Mouse (Mus musculus) thymus, postnatal 0 days (tissue): ENCODE measurements at regions not wholly inside any gene's neighbourhood (a gene's known extent, or its start where the extent isn't known, plus 50 kb on each side); places are given as distances from the start of the nearest gene placed in this dataset.

ENCODE experiments used
- DNase-seq: peaks from one replicate; pipeline ENCODE4 v3.0.0-alpha.2; 2015; ENCODE audit warnings: low spot score

- DNase-seq: no peak
These were observed 416.6 kb downstream of the Adra2a start for GRCm38 (mm10) chr19:54460426-54461170.

DNA sequence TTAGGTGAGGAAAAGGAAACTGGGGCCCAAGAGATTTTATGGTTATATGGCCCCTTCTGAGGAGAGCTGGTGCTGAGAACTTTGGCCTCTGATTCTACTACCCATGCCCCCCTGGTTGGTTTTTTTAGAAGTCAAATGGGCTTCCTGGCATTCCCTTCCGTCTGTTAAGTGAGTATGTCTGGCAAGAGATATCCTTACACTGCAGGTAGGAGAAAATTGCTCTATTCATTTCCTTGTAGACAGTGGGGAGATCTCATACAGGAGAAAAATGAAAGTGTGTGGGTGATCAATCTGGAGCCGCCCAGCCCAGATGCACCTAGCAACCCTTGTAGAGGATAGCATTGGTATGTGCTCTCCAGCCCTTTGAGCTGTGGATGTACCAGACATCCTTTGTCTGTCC lies 418.5 kb downstream of the Adra2a start:
- no peak for DNase-seq

- DNase-seq: no peak
These were observed 426.1 kb downstream of the Adra2a start for GRCm38 (mm10) chr19:54470034-54470433.

DNA sequence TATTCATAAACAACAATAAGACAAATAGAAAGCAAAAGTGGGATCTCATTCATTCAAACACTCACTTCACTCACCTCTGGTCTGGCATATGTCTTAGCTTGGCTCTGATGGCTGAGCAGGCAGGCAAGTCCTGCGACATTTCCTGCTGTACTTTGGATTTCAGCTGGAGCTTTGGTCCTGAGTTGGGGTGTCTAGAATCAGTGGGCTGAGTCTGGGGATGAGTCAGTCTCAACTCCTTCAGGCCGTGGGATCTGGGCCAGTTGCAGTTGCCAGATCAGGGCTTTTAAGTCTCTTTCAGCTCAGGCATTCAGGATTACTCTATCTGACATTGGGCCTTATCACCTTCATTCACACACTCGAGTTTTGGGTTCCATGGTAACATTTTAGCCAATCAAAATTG lies 454.1 kb downstream of the Adra2a start:
- DNase-seq: no peak

- DNase-seq: no peak
These were observed 489.9 kb downstream of the Adra2a start for GRCm38 (mm10) chr19:54533858-54534257.

- no peak for DNase-seq
These were observed 511.4 kb downstream of the Adra2a start for GRCm38 (mm10) chr19:54555351-54555750.

DNA sequence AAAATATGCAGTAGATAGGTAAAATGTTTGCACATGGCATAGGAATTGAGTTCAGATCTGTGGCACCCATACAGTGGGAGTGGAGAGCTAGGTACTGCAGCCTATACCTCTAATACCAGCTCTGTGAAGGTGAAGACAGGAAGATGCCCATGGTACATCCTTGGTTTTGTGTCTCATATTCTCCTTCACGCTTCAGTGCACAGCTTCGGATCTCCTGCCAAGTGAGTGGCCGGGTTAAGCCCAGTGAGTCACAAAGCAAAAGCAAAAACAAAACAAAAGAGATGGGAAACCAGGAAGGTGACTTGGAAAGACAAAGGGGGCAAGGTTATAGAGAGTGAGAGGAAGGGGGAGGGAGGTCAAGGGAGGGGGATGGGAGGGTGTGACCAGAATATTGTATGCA lies 514.0 kb downstream of the Adra2a start:
- DNase-seq: no peak

DNA sequence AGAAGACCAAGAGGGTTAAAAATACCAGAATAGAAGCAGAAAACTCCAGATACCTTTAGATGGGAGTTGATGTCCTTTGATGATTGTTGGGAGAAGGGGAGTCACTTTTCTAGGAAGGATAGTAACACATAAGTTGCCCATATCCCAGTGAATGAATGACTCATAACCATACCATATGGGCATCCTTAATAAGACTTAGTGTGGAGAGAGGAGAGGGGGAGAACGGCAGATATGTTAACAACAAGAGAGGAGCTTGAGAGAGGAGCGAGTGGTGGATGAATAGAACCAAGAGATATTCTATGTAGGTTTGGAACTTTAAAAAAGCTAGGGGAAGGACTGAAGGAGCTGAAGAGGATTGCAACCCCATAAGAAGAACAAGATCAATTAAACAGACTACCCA lies 539.6 kb downstream of the Adra2a start:
- no peak for DNase-seq

GRCm38 (mm10) chr19:54584687-54585237 lies 540.8 kb downstream of the Adra2a start:
- no peak for DNase-seq

DNA sequence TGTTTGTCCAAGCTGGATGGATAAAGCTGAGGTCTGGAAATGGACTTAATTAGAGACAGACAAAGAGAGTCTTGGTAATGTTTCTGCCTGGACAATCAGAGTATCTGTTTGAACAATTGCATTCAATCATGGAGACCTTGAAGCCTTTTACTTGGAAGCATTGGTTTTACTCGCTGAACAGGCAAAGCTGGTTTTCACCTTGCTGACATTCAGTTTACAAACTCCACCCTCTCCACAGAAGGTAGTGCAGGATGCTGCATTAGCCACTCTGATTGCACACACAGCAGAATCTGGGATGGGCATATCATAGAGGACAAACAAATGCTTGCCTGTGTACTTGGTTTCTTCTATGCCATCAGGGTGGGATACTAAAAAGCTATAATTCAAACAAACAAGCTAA lies 541.4 kb downstream of the Adra2a start:
- DNase-seq: no peak

GRCm38 (mm10) chr19:54603345-54603744 lies 523.7 kb downstream of the Gpam start:
- DNase-seq: no peak

DNA sequence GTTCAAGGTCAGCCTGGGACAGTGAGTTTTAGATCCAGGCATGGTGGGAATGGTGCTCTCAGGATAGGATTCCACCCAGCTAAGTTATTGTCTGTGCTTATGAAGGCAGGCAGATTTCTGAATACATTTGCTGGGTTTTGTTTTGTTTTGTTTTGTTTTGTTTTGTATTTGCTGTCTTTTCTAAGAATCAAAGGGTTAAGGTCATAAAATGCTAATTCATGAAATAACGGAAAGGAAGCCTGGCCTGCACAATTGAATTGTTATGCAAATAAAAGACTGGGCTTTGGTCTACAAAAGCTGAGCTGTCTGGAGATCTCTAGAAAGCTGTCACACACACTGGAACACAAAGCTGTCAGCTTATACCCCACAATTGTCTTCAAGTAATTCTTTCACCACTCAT lies 521.7 kb downstream of the Gpam start:
- DNase-seq: no peak

DNA sequence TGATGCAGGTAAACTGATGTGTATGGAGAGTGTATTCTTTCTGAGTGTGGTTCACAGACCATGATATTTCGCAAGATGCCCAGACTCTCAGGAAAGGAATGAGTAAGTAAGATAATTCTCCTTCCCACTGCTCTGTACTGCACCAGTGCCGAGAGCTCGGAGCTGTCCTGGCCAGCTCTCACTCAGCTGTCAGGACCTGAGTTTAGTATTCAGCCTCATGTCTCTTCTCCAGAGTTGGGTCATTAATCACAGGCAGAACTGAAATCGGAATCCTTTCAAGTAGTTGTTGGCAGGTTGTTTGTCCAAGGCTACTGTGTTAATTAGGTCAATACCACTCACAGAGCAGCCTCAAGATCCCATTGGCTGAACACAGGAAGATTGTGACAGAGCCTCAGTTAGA lies 510.1 kb downstream of the Gpam start:
- DNase-seq: no peak
